Mouse (Mus musculus) neural tube, embryonic 12.5 days (tissue): ENCODE measurements at regions not wholly inside any gene's neighbourhood (a gene's known extent, or its start where the extent isn't known, plus 50 kb on each side); places are given as distances from the start of the nearest gene placed in this dataset.

Source experiments
- ATAC-seq: fragments of 200-750 bp; cut with Nextera tagmentation; 2 replicates; pipeline ENCODE4 v1.8.0; 2017; ENCODE audit warnings: low read depth, mild to moderate bottlenecking, moderate TSS enrichment, moderate library complexity; ENCODE audit not compliant: low FRiP score
- H3K27ac ChIP-seq: fragments of 300-500 bp; sonication (generic); 2 replicates; pipeline ENCODE4 v1.5.1; 2016
- H3K27me3 ChIP-seq: fragments of 300-500 bp; sonication (generic); replicated peaks from 2 replicates; pipeline ENCODE4 v1.6.1; 2016; ENCODE audit warnings: mild to moderate bottlenecking
- H3K36me3 ChIP-seq: fragments of 300-500 bp; sonication (generic); 2 replicates; pipeline ENCODE4 v1.6.1; 2016; ENCODE audit warnings: mild to moderate bottlenecking
- H3K4me1 ChIP-seq: fragments of 300-500 bp; sonication (generic); 2 replicates; pipeline ENCODE4 v1.6.1; 2016
- H3K4me2 ChIP-seq: fragments of 300-500 bp; sonication (generic); replicated peaks from 2 replicates; pipeline ENCODE4 v1.6.1; 2016; ENCODE audit warnings: mild to moderate bottlenecking
- H3K4me3 ChIP-seq: fragments of 300-500 bp; sonication (generic); 2 replicates; pipeline ENCODE4 v1.5.1; 2016
- H3K9ac ChIP-seq: fragments of 300-500 bp; sonication (generic); 2 replicates; pipeline ENCODE4 v1.6.1; 2016; ENCODE audit warnings: mild to moderate bottlenecking
- H3K9me3 ChIP-seq: fragments of 300-500 bp; sonication (generic); 2 replicates; pipeline ENCODE4 v1.6.1; 2016; ENCODE audit warnings: mild to moderate bottlenecking
- WGBS: fragments of 180-500 bp; shearing (Covaris S2); methylation state at CpG from one replicate; pipeline ENCODE4 v1.1.7; 2016; 5-methylcytosine and 5-hydroxymethylcytosine counted together

- H3K27ac ChIP-seq: no peak overlapping the region
These were observed 168.3 kb upstream of the L3mbtl3 start for GRCm38 (mm10) chr10:26544061-26544460.

GRCm38 (mm10) chr10:26544796-26545195 is 169.0 kb upstream of the L3mbtl3 start:
- H3K27ac ChIP-seq: no peak overlapping the region
- WGBS: 61% methylated on average over 1 of the region's 1 CpGs
- ATAC-seq: no peak

More at GRCm38 (mm10) chr10:26544061-26544460, 168.3 kb upstream of the L3mbtl3 start:
- ATAC-seq: no peak
- no peaks in the 10 kb centered on the region for H3K36me3 ChIP-seq
- no peak overlapping the region for H3K9ac ChIP-seq
- H3K9me3 ChIP-seq: no peaks in the 10 kb centered on the region
- H3K4me3 ChIP-seq: no peak overlapping the region
- no peaks in the 10 kb centered on the region for H3K4me1 ChIP-seq
- H3K4me2 ChIP-seq: no peak overlapping the region
- H3K27me3 ChIP-seq: no peaks in the 10 kb centered on the region
- WGBS: 92% methylated on average over 1 of the region's 1 CpGs

GRCm38 (mm10) chr10:26556246-26556645 is 180.5 kb upstream of the L3mbtl3 start:
- Histone ChIP-seq H3K27ac (no peak overlapping the region), H3K4me2 (no peak overlapping the region), H3K9me3 (no peaks in the 10 kb centered on the region), H3K4me3 (no peak overlapping the region), H3K27me3 (no peaks in the 10 kb centered on the region), H3K4me1 (no peaks in the 10 kb centered on the region), H3K9ac (no peak overlapping the region), H3K36me3 (no peaks in the 10 kb centered on the region)
- ATAC-seq: no peak
- 82% methylated on average over 8 of the region's 8 CpGs for WGBS

More at GRCm38 (mm10) chr10:26544796-26545195, 169.0 kb upstream of the L3mbtl3 start:
- Histone ChIP-seq H3K9me3 (no peaks in the 10 kb centered on the region), H3K27me3 (no peaks in the 10 kb centered on the region), H3K4me3 (no peak overlapping the region), H3K4me2 (no peak overlapping the region), H3K36me3 (no peaks in the 10 kb centered on the region), H3K9ac (no peak overlapping the region), H3K4me1 (no peaks in the 10 kb centered on the region)

- Histone ChIP-seq H3K9me3 (no peaks in the 10 kb centered on the region), H3K27me3 (no peaks in the 10 kb centered on the region), H3K9ac (no peak overlapping the region), H3K27ac (no peak overlapping the region), H3K4me1 (no peaks in the 10 kb centered on the region), H3K4me3 (no peak overlapping the region), H3K4me2 (no peak overlapping the region), H3K36me3 (no peaks in the 10 kb centered on the region)
- no peak for ATAC-seq
- WGBS: 75% methylated on average over 1 of the region's 1 CpGs
These were observed 182.3 kb upstream of the L3mbtl3 start for GRCm38 (mm10) chr10:26558118-26558517.

- no peak for ATAC-seq
- Histone ChIP-seq H3K27me3 (no peaks in the 10 kb centered on the region), H3K9ac (no peak overlapping the region), H3K4me2 (no peak overlapping the region), H3K9me3 (no peaks in the 10 kb centered on the region), H3K4me1 (no peaks in the 10 kb centered on the region), H3K36me3 (no peaks in the 10 kb centered on the region), H3K4me3 (no peak overlapping the region), H3K27ac (no peak overlapping the region)
- 79% methylated on average over 4 of the region's 4 CpGs for WGBS
These were observed 183.6 kb upstream of the L3mbtl3 start for GRCm38 (mm10) chr10:26559323-26559722.

GRCm38 (mm10) chr10:26560456-26560855 is 184.7 kb upstream of the L3mbtl3 start:
- Histone ChIP-seq H3K27ac (no peak overlapping the region), H3K9ac (no peak overlapping the region), H3K9me3 (no peaks in the 10 kb centered on the region), H3K36me3 (no peaks in the 10 kb centered on the region), H3K4me3 (no peak overlapping the region), H3K27me3 (no peaks in the 10 kb centered on the region), H3K4me2 (no peak overlapping the region), H3K4me1 (no peaks in the 10 kb centered on the region)
- WGBS: 92% methylated on average over 4 of the region's 4 CpGs
- ATAC-seq: no peak

GRCm38 (mm10) chr10:26564462-26564861 is 188.7 kb upstream of the L3mbtl3 start:
- 58% methylated on average over 11 of the region's 11 CpGs for WGBS
- H3K4me3 ChIP-seq: no peak overlapping the region
- no peaks in the 10 kb centered on the region for H3K9me3 ChIP-seq
- no peaks in the 10 kb centered on the region for H3K36me3 ChIP-seq
- H3K9ac ChIP-seq: no peak overlapping the region
- no peaks in the 10 kb centered on the region for H3K27me3 ChIP-seq
- no peaks in the 10 kb centered on the region for H3K4me1 ChIP-seq
- H3K27ac ChIP-seq: no peak overlapping the region
- no peak overlapping the region for H3K4me2 ChIP-seq
- no peak for ATAC-seq

GRCm38 (mm10) chr10:26567613-26568012 is 185.6 kb upstream of the Arhgap18 start:
- H3K27me3 ChIP-seq: no peaks in the 10 kb centered on the region
- no peaks in the 10 kb centered on the region for H3K9me3 ChIP-seq
- no peaks in the 10 kb centered on the region for H3K4me1 ChIP-seq
- no peak overlapping the region for H3K4me3 ChIP-seq
- H3K9ac ChIP-seq: no peak overlapping the region
- ATAC-seq: no peak
- H3K36me3 ChIP-seq: no peaks in the 10 kb centered on the region
- no peak overlapping the region for H3K4me2 ChIP-seq
- no peak overlapping the region for H3K27ac ChIP-seq
- 87% methylated on average over 4 of the region's 4 CpGs for WGBS

GRCm38 (mm10) chr10:26570468-26570867 is 182.8 kb upstream of the Arhgap18 start:
- H3K4me3 ChIP-seq: no peak overlapping the region
- H3K9me3 ChIP-seq: no peaks in the 10 kb centered on the region
- no peaks in the 10 kb centered on the region for H3K27me3 ChIP-seq
- no peak for ATAC-seq
- no peaks in the 10 kb centered on the region for H3K36me3 ChIP-seq
- 80% methylated on average over 5 of the region's 5 CpGs for WGBS
- H3K9ac ChIP-seq: no peak overlapping the region
- no peak overlapping the region for H3K27ac ChIP-seq
- no peak overlapping the region for H3K4me2 ChIP-seq
- no peaks in the 10 kb centered on the region for H3K4me1 ChIP-seq

- Histone ChIP-seq H3K9me3 (no peaks in the 10 kb centered on the region), H3K4me3 (no peak overlapping the region), H3K9ac (no peak overlapping the region), H3K4me1 (no peaks in the 10 kb centered on the region), H3K4me2 (no peak overlapping the region), H3K36me3 (no peaks in the 10 kb centered on the region), H3K27me3 (no peaks in the 10 kb centered on the region), H3K27ac (no peak overlapping the region)
- no peak for ATAC-seq
- WGBS: 79% methylated on average over 1 of the region's 1 CpGs
These were observed 181.8 kb upstream of the Arhgap18 start for GRCm38 (mm10) chr10:26571377-26571776.

- Histone ChIP-seq H3K27me3 (no peaks in the 10 kb centered on the region), H3K36me3 (no peaks in the 10 kb centered on the region), H3K4me3 (no peak overlapping the region), H3K27ac (no peak overlapping the region), H3K4me1 (no peaks in the 10 kb centered on the region), H3K4me2 (no peak overlapping the region), H3K9ac (no peak overlapping the region), H3K9me3 (no peaks in the 10 kb centered on the region)
- no peak for ATAC-seq
- WGBS: 90% methylated on average over 3 of the region's 3 CpGs
These were observed 177.1 kb upstream of the Arhgap18 start for GRCm38 (mm10) chr10:26576153-26576552.

- H3K27ac ChIP-seq: no peak overlapping the region
- H3K4me1 ChIP-seq: no peaks in the 10 kb centered on the region
- ATAC-seq: no peak
- no peak overlapping the region for H3K4me2 ChIP-seq
- WGBS: 91% methylated on average over 2 of the region's 2 CpGs
- no peak overlapping the region for H3K4me3 ChIP-seq
- no peaks in the 10 kb centered on the region for H3K36me3 ChIP-seq
- no peak overlapping the region for H3K9ac ChIP-seq
- no peaks in the 10 kb centered on the region for H3K9me3 ChIP-seq
- H3K27me3 ChIP-seq: no peaks in the 10 kb centered on the region
These were observed 176.1 kb upstream of the Arhgap18 start for GRCm38 (mm10) chr10:26577087-26577486.

- WGBS: 87% methylated on average over 2 of the region's 2 CpGs
- H3K27me3 ChIP-seq: no peaks in the 10 kb centered on the region
- H3K27ac ChIP-seq: no peak overlapping the region
- H3K4me1 ChIP-seq: no peaks in the 10 kb centered on the region
- H3K9me3 ChIP-seq: peaks cover 5% of the 10 kb centered on the region; the same call in 1 of the 2 replicates
- H3K4me2 ChIP-seq: no peak overlapping the region
- no peak overlapping the region for H3K9ac ChIP-seq
- no peaks in the 10 kb centered on the region for H3K36me3 ChIP-seq
- H3K4me3 ChIP-seq: no peak overlapping the region
- ATAC-seq: no peak
These were observed 168.1 kb upstream of the Arhgap18 start for GRCm38 (mm10) chr10:26585106-26585505.
